Mouse (Mus musculus) embryonic fibroblast, embryonic 13.5 days (primary cell): ENCODE data around the gene Gpr55.

ENCODE experiments used
- CTCF ChIP-seq: IDR thresholded peaks from 2 replicates; pipeline ENCODE4 v1.5.1; 2011; ENCODE audit warnings: mild to moderate bottlenecking, control low read depth, low read length, moderate library complexity, borderline replicate concordance; ENCODE audit not compliant: insufficient read depth
- POLR2A ChIP-seq: IDR thresholded peaks from 2 replicates; pipeline ENCODE4 v1.6.1; 2011; ENCODE audit warnings: low read depth, mild to moderate bottlenecking, control low read depth, low read length, moderate library complexity

DNA sequence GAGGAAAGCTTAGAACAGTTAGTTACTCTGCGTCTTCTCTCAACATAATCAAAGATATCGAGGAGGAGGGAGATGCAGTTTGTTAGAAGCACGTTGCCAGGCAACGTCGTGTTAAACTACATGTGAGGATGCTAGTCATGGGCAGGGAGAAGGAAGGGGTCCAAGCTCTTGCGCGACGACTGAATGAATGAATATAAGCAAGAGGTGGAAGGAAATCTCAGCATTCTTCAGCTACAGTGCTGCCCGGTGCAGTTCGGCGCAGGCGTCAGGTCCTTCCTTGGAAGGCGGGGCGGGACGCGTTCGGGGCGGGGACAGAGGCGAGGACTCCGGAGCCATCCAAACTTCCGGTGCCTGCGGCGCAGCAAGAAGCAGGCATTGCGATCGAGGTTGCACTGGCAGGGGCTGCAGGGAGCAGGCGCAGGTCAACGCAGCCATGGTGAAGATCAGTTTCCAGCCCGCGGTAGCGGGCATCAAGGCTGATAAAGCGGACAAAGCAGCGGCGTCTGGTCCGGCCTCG is 66.5 kb downstream of the Gpr55 start, which contains the start of gene Itm2c:
- TF ChIP-seq CTCF (no peak), POLR2A (peak; percentile 85)
